Mouse (Mus musculus) cerebellum, adult 2 months (tissue): Measurements from ENCODE around the gene Stox1.
"Not testable (repeated sequence)": the region's sequence is repeated elsewhere in the genome, so short reads cannot be mapped to it uniquely, and the experiment has no call there.

Experiments used
- CTCF ChIP-seq: fragments of 200-500 bp; IDR thresholded peaks from 2 replicates; pipeline ENCODE4 v1.5.1; 2011; ENCODE audit warnings: low read depth, mild to moderate bottlenecking, control low read depth, low read length, moderate library complexity, borderline replicate concordance; ENCODE audit not compliant: insufficient read depth
- POLR2A ChIP-seq: fragments of 200-500 bp; IDR thresholded peaks from 2 replicates; pipeline ENCODE4 v1.6.1; 2011; ENCODE audit warnings: low read length, control low read depth, borderline replicate concordance; ENCODE audit not compliant: insufficient read depth

GRCm38 (mm10) chr10:62720574-62720973 is 5.4 kb downstream of the Stox1 start:
- not testable (repeated sequence) for TF ChIP-seq CTCF, POLR2A
